Comparison of ENCODE assay signal across 7 mouse cellular contexts in the genomic region with DNA sequence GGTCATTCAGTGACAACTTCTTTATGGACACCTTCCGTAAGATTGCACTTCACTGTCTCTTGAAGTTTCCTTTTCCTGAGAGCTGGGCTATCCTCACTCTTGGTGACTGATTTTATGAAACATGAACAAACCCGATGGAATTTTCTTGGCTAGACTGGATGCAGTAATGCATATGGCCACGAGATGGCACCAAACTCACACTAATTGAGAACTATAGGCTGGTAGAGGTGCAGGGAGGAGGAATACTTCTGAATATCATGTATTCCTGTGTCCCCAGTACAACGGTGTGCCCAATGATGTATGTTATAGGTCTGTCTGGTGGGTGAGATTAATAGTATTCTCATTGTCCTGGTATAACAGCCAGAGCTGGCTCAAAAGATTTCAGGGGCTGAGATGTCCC. TPM values are rescaled to one million over a fixed set of nuclear protein-coding genes. Genes with fewer than 3 reads are reported as not detected.
DNase-seq lines count a peak whose midpoint lies in the region; ATAC-seq and TF ChIP-seq lines count a peak whose summit lies in the region.

No protein-coding gene starts in this region.

- DNase-seq in T-cell, adult 2 months (ENCODE audit: low spot score) = peak; percentile 30
- DNase-seq in cerebellum, postnatal 10 days = peak; percentile 79 to 83
- DNase-seq in frontal cortex, postnatal 14 days (ENCODE audit: low spot score in 2 of 2) = peak; percentile 64 to 82
- DNase-seq in hindbrain, postnatal 0 days (ENCODE audit: low spot score) = peak; percentile 83
- peak; percentile 68 to 80 for DNase-seq in layer of hippocampus, postnatal 36 days
- peak; percentile 82 to 87 for DNase-seq in right cerebral cortex, postnatal 10 days (ENCODE audit: low spot score in 2 of 2)

- H3K4me2 ChIP-seq in hindbrain, postnatal 0 days (ENCODE audit: low read depth, low read length) = no peak overlapping the region

- 24% methylated on average over 4 of the region's 4 CpGs for WGBS in hindbrain, postnatal 0 days

- ATAC-seq in hindbrain, postnatal 0 days = peak; percentile 83
- ATAC-seq in megakaryocyte, adult 5-6 weeks (ENCODE audit: poor library complexity, severe bottlenecking) = peak; percentile 73

- no peaks in the 10 kb centered on the region for H3K27me3 ChIP-seq in hindbrain, postnatal 0 days (ENCODE audit: insufficient read depth, low read length)

- H3K9ac ChIP-seq in hindbrain, postnatal 0 days (replicated peaks; ENCODE audit: low read length) = no peak overlapping the region

- no peak overlapping the region for H3K4me3 ChIP-seq in hindbrain, postnatal 0 days (ENCODE audit: low read length)

- no peaks in the 10 kb centered on the region for H3K4me1 ChIP-seq in hindbrain, postnatal 0 days (ENCODE audit: insufficient read depth, low read length)

- H3K27ac ChIP-seq in hindbrain, postnatal 0 days = no peak overlapping the region

- H3K9me3 ChIP-seq in hindbrain, postnatal 0 days (ENCODE audit: low read length) = no peaks in the 10 kb centered on the region

- H3K36me3 ChIP-seq in hindbrain, postnatal 0 days (ENCODE audit: insufficient read depth, low read length) = no peaks in the 10 kb centered on the region

- TF ChIP-seq CTCF in hindbrain, postnatal 0 days (IDR thresholded peaks at IDR 0.05; ENCODE audit: low read depth) = peak; percentile 92

RNA-seq across cellular contexts. Expression of gene Slc5a9, which starts 16.1 kb away (rescaled TPM):
- total RNA-seq in hindbrain, postnatal 0 days (2014; rRNA removed) = not detected in 2 replicates
- not detected in 2 replicates for polyA plus RNA-seq in hindbrain, postnatal 0 days (2015; fragmentation: Nextera tagmentation; extraction: Ambion mirVana)
- total RNA-seq in layer of hippocampus, postnatal 36 days (2021) = not detected
- not detected in 2 replicates for total RNA-seq in megakaryocyte, adult 5-6 weeks (2015)
- not detected in 2 replicates for total RNA-seq in megakaryocyte, adult 5-6 weeks (2017)

RNA-seq across cellular contexts. Expression of gene Skint8, which starts 32.6 kb away (rescaled TPM):
- not detected in 2 replicates for total RNA-seq in hindbrain, postnatal 0 days (2014; rRNA removed)
- polyA plus RNA-seq in hindbrain, postnatal 0 days (2015; fragmentation: Nextera tagmentation; extraction: Ambion mirVana) = not detected in 2 replicates
- total RNA-seq in layer of hippocampus, postnatal 36 days (2021) = not detected
- total RNA-seq in megakaryocyte, adult 5-6 weeks (2015) = not detected in 2 replicates
- total RNA-seq in megakaryocyte, adult 5-6 weeks (2017) = not detected in 2 replicates

Comparison
In these comparisons a context has a peak if more than half of its experiments do, and no peak if none do; other contexts are left out.
1. DNase-seq: peak in every context shown above with its lines; median percentile 84 in right cerebral cortex, postnatal 10 days; 83 in hindbrain, postnatal 0 days; 81 in cerebellum, postnatal 10 days; 74 in layer of hippocampus, postnatal 36 days; 73 in frontal cortex, postnatal 14 days; 30 in T-cell, adult 2 months.